Mouse (Mus musculus) spleen, postnatal 14 days (tissue): Measurements from ENCODE around the gene Alg3.

Source experiments
- DNase-seq, 2 experiments: peaks; one replicate each; pipeline ENCODE4 v3.0.0; 2021 to 2022; ENCODE audit warnings: low spot score in 2 of 2

The Alg3 gene

GRCm38 (mm10) chr16:20604705-20605104 is 6.8 kb downstream of the Alg3 start:
- DNase-seq: no peak

- no peak for DNase-seq
These were observed 11.0 kb downstream of the Alg3 start for GRCm38 (mm10) chr16:20600511-20600910.

- DNase-seq: no peak
These were observed 14.7 kb downstream of the Alg3 start for GRCm38 (mm10) chr16:20596687-20597441.

GRCm38 (mm10) chr16:20595737-20596136 is 15.8 kb downstream of the Alg3 start:
- no peak for DNase-seq

GRCm38 (mm10) chr16:20595060-20595673 is 16.4 kb downstream of the Alg3 start:
- DNase-seq: no peak

- DNase-seq: no peak
These were observed 20.3 kb downstream of the Alg3 start for GRCm38 (mm10) chr16:20591076-20591705.

GRCm38 (mm10) chr16:20590680-20591038 is 20.9 kb downstream of the Alg3 start:
- no peak for DNase-seq

- DNase-seq: no peak
These were observed 21.4 kb downstream of the Alg3 start for GRCm38 (mm10) chr16:20589939-20590679.

- no peak for DNase-seq
These were observed 22.1 kb downstream of the Alg3 start, which contains the start of gene Vwa5b2 for GRCm38 (mm10) chr16:20589366-20589938. Gene Vwa5b2 (plus strand): TSS chr16:20589471.

GRCm38 (mm10) chr16:20565075-20565474 is 46.5 kb downstream of the Alg3 start:
- DNase-seq: no peak

- no peak for DNase-seq
These were observed 54.2 kb downstream of the Alg3 start for GRCm38 (mm10) chr16:20557381-20557780.
